9 mouse cellular contexts compared by ENCODE assay signal in genomic region chr6:34684886-34685285, GRCm38 (mm10).
A peak's percentile ranks its signal among the peaks of the same experiment; 100 is the strongest.
DNase-seq lines count a peak whose midpoint lies in the region; ATAC-seq and TF ChIP-seq lines count a peak whose summit lies in the region.
"Had no signal": no experiment of that assay in that cellular context is flagged by ENCODE, and none has a peak within 500 bp of the region (broad histone marks: within the 10 kb centered on the region; RNA-seq: fewer than 3 reads in every experiment).

No protein-coding gene starts in this region.

- no peaks in the 10 kb centered on the region for H3K9me3 ChIP-seq in forebrain, embryonic 10.5 days
- H3K9me3 ChIP-seq in forebrain, postnatal 0 days (ENCODE audit: low read length) = no peaks in the 10 kb centered on the region

- no peak for ATAC-seq in forebrain, postnatal 0 days
- no peak for ATAC-seq in frontal cortex, adult (ENCODE audit: low TSS enrichment)

- H3K27ac ChIP-seq in forebrain, embryonic 10.5 days = peak overlapping the region; percentile 71
- H3K27ac ChIP-seq in forebrain, postnatal 0 days (ENCODE audit: low read depth, low read length) = no peak overlapping the region

- no peaks in the 10 kb centered on the region for H3K36me3 ChIP-seq in forebrain, embryonic 10.5 days (replicated peaks)
- no peaks in the 10 kb centered on the region for H3K36me3 ChIP-seq in forebrain, postnatal 0 days (ENCODE audit: insufficient read depth)

- no peak overlapping the region for H3K4me3 ChIP-seq in forebrain, embryonic 10.5 days
- no peak overlapping the region for H3K4me3 ChIP-seq in forebrain, postnatal 0 days (ENCODE audit: low read depth, low read length)

- H3K4me1 ChIP-seq in forebrain, embryonic 10.5 days = peaks cover 15% of the 10 kb centered on the region
- H3K4me1 ChIP-seq in forebrain, postnatal 0 days (ENCODE audit: insufficient read depth) = no peaks in the 10 kb centered on the region

- no peak for TF ChIP-seq CTCF in forebrain, postnatal 0 days (IDR thresholded peaks at IDR 0.05; ENCODE audit: low read depth)

- peak; percentile 17 for DNase-seq in forebrain, embryonic 10.5 days (ENCODE audit: extremely low spot score, low spot score)
- DNase-seq in forebrain, postnatal 0 days = no peak
- DNase-seq in forelimb bud, embryonic 11.5 days (ENCODE audit: low read depth, low spot score) = peak; percentile 50
- DNase-seq in kidney, adult 18-20 months = peak; percentile 37
- DNase-seq in lung, postnatal 36 days = peak; percentile 31
- DNase-seq in urinary bladder, postnatal 14 days (ENCODE audit: low spot score) = no peak
- DNase-seq in urinary bladder, adult 18-20 months (ENCODE audit: low spot score in 2 of 2) = no peak
- DNase-seq: left cerebral cortex, postnatal 4 days had no signal

- no peak overlapping the region for H3K4me2 ChIP-seq in forebrain, postnatal 0 days (ENCODE audit: low read depth)

- H3K9ac ChIP-seq in forebrain, postnatal 0 days = no peak overlapping the region

- 51% methylated on average over 8 of the region's 8 CpGs for WGBS in forebrain, embryonic 10.5 days
- 43% methylated on average over 8 of the region's 8 CpGs for WGBS in forebrain, postnatal 0 days

- H3K27me3 ChIP-seq in forebrain, embryonic 10.5 days (ENCODE audit: poor library complexity, severe bottlenecking) = no peaks in the 10 kb centered on the region
- H3K27me3 ChIP-seq in forebrain, postnatal 0 days (ENCODE audit: insufficient read depth, low read length) = no peaks in the 10 kb centered on the region

Comparison
In these comparisons a context has a peak if more than half of its experiments do, and no peak if none do; other contexts are left out.
1. DNase-seq: peak in forebrain, embryonic 10.5 days (single experiment), forelimb bud, embryonic 11.5 days (single experiment), kidney, adult 18-20 months (single experiment) and lung, postnatal 36 days (single experiment); none in forebrain, postnatal 0 days (single experiment), urinary bladder, postnatal 14 days (single experiment) and urinary bladder, adult 18-20 months (0 of 2).